Mouse (Mus musculus): Measurements from ENCODE around the gene Ciz1.
A peak's percentile ranks its signal among the peaks of the same experiment; 100 is the strongest.

The Ciz1 gene

GRCm38 (mm10) chr2:32319586-32320580 is 32.2 kb upstream of the Ciz1 start:
- no peak for DNase-seq

DNA sequence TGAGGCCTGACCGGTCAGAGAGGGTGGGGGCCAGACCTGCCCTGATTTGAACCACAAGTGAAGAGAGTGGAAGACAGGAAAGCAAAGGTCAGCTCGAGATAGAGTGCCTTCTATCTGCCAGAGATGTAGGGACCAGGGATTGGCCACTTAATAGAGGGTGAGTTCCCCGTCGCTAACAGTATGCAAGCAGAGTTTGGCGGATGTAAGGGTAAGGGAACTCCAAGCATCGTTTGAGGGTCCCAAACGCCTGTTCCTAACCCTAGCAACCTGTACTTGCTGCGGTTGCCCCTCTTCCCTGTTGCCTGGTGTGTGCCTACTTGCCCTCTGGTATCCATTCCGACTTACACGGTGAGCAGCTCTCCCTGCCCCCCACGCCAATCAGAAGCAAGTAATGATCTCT is 31.4 kb upstream of the Ciz1 start:
- no peak for DNase-seq

DNA sequence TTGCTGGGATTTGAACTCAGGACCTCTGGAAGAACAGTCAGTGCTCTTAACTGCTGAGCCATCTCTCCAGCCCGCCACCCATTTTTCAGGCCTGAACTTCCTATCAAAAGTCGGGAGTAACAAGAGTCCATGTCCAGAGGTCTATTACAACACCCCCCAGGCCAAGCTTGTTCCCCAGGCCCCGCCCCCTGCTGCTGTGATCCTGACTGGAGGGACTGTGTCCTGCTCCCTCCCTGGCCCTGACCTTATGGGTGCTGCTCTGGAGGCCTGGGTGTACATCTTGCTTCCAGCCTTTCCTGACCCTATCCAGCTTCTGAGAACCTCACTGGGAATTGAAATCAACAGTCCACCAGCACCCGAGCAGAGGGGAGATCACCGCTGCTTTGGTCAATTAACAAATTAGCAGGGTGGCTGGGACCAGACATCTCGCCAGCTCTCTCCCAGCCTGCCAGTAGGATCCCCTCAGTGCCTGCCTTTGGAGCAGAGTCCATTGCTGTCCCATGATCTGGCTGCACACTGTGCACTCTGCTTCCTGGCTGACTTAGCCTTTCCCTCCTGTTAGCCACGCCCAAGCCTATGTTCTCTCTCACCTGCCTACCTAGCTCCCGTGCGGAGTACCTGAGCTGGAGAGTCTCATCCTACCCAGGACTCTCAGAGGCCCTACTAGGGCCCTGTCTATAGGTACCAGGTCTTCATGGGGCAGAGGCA is 30.4 kb upstream of the Ciz1 start:
- DNase-seq, result peak; percentile 41 to 78

- DNase-seq, result no peak
Observed at GRCm38 (mm10) chr2:32322754-32323741, 29.1 kb upstream of the Ciz1 start.

- DNase-seq, result no peak
Observed at GRCm38 (mm10) chr2:32324322-32324721, 27.8 kb upstream of the Ciz1 start.

- no peak for DNase-seq
Observed at GRCm38 (mm10) chr2:32325342-32325741, 26.8 kb upstream of the Ciz1 start.

DNA sequence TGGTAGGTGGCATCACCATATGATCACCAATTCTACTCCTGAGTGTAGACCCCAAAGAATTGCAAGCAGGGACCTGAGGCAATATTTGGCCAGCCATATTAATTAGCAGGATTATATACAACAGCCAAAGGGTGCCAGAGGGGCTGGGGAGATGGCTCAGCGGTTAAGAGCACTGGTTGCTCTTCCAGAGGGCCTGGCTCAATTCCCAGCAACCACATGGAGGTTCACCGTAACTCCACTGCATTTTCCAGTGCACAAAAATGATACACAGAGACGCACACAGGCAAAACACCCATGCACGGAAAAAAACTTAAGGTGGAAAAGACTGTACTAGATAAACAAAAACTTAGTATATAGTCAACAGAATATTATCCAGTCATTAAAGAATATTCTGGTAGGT is 24.9 kb upstream of the Ciz1 start:
- no peak for DNase-seq

GRCm38 (mm10) chr2:32328911-32329460 is 23.1 kb upstream of the Ciz1 start:
- DNase-seq, result no peak

- no peak for DNase-seq
Observed at GRCm38 (mm10) chr2:32329531-32329930, 22.6 kb upstream of the Ciz1 start.

- DNase-seq, result no peak
Observed at GRCm38 (mm10) chr2:32332159-32332558, 20.0 kb upstream of the Ciz1 start.

GRCm38 (mm10) chr2:32335888-32336287 is 16.2 kb upstream of the Ciz1 start:
- DNase-seq, result no peak

DNA sequence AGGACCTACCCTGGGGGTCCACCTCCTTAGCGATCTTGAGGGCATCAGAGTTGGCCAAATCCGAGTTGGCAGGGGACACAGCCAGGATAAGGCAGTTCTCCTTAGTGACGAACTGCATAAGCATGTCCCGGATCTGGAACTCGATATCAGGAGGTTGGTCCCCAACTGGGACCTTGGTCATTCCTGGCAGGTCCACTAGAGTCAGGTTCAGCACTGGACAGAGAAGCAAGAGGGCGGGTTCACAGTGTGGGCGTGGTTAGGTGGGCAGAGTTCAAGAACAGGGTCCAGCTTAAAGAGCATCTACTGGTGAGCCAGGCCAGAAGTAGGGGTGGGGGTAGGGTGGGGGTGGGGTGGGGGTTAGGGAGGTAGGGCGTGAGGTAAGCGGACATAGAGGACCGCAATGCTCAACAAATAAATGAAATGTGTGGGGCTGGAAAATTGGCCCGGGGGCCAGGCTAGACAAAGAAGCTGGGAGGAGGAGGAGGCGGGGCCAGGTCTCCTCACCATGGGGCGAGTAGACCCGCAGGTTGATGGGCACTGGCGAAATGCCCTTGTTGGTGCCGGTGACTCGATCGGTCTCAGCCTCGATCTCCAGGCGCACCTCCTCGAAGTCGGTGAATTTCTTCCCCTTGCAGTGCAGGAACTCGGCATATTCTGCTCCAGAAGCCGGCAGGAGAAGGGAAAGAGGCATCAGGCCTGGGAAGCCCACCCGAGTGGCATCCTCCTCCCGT is 12.1 kb upstream of the Ciz1 start:
- DNase-seq, result peak; percentile 16 to 65

DNA sequence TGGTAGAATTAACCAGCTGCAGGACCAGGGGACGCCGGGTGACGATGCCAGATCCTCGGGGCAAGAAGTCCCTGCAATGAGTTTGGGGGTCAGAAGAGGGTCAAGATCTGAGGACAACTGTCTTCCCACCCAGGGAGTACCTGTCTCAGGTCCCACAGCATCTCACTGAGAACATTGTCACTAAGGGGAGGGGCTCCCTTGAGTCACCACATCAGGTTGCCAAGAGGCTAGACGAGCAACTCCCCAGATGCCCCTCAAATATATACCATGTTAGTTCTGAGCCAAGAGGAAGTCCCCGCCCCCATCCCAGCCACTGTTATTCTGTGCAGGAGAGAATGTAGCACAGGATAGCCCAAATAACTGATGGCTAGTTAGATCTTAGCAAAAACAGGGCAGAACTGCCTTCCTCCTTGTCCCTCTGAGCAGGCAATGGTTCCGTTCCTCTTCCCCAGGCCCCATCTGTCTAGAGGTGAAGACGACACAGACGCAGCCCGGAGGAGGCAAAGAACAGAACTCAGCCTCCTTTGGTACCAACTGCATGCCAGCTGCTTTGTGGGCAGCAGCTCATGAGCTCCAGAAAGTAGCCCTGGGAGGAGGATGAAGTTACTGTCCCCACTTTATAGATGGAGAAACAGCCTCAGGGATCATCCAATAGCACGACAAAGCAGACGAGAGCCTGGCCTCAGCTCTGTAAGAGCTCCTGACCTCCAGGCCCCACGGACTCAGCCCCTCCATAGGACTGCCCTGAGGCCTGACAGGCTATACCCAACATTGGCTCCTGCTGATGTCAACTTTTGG is 11.1 kb upstream of the Ciz1 start:
- no peak for DNase-seq

GRCm38 (mm10) chr2:32341634-32341939 is 10.5 kb upstream of the Ciz1 start:
- DNase-seq, result no peak

DNA sequence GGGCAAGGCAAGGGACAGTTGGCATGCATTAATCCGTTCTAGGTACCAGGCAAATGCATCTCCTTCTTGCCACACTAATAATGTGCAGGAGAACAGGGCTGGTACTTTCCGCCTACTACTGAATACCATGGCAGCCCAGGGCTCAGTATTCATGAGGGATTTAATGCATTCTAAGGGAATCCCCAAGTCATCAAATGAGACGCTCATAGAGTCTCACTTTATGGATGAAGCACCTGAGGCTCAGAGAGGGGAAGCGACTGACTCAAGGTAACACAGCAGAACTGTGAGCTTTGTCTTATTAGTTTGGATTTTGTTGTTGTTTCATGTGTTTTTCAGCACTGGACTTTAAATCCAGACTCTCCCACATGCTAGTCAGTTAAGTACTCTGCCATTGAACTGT is 10.1 kb upstream of the Ciz1 start:
- DNase-seq, result no peak

DNA sequence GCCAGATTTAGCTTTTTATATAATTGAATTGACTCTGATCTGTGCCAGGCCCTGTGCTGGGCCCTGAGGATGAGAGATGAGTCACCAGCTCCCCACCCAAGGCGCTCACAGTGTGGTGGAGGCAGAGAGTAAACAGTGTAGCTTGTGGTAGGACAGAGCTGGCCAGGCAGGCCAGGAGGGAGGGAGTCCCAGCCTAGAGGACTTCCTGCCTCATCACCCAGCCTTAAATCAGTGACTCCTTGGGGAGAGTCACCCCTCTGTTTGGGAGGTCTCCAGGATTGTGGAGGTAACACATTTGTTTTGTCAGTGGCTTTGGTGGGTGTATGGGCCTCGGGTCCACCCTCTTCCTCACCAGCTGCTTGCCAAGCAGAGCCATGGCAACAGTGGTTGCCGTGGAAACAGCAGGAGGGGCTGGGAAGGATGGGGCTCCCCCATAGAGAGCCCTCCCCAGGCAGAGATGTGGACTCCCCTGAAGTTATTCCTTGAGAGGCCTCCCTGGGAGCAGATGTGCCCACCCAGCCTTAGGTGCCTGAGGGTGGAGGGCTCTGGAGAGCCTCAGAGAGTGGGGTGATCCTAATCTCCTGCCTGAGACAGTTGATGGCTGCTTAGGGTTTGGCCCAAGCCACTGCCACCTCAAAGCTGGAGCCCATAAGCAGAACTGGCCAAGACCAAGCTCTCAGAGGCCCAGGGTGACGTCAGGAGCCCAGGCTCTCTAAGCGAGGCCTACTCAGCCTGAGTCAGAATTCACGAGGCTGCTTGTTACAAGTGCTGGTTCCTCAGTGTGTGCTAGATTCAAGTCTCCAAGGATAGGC is 9.4 kb upstream of the Ciz1 start:
- DNase-seq, result no peak

DNA sequence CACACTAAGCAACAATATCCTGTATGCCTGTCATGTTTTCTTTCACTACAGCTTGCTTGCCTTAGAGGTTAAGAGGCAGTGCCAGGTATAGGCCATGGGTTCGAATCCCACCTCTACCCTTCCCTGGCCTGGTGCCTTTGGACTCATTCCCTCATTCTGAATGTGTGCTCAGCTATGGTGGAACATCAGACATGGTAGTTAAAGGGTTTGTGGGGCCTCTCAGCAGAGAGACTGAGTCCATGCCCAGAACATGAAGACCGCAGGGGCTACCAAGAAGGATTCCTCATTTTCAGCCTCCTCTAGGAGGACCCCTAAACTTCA is 8.8 kb upstream of the Ciz1 start:
- DNase-seq, result no peak

GRCm38 (mm10) chr2:32344056-32344455 is 8.1 kb upstream of the Ciz1 start:
- no peak for DNase-seq

GRCm38 (mm10) chr2:32344598-32345321 is 7.4 kb upstream of the Ciz1 start:
- DNase-seq, result no peak

DNA sequence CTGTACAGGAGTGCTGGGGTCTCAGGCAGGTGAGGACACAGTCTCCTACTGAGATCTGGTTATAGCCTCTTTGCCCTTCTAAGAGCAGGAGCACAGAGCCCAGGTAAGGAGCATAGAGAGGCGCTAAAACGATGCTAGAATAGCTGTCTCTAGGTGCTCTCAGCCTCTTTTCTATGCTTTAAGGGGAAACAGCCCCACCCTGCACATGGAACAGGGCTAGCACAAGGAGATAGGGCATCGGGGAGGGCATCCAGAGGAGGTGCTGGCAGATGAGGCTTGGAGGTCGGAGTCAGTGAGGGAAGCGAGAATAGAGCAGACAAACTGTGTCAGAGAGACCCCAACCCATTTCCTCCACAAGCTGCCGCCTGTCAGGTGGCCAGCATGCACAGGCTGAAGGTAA is 5.1 kb upstream of the Ciz1 start:
- no peak for DNase-seq
